Mouse (Mus musculus) cerebellum, adult 2 months (tissue): ENCODE results near the gene Zfp111.

ENCODE experiments used
- CTCF ChIP-seq: fragments of 200-500 bp; IDR thresholded peaks from 2 replicates; pipeline ENCODE4 v1.5.1; 2011; ENCODE audit warnings: low read depth, mild to moderate bottlenecking, control low read depth, low read length, moderate library complexity, borderline replicate concordance; ENCODE audit not compliant: insufficient read depth
- POLR2A ChIP-seq: fragments of 200-500 bp; IDR thresholded peaks from 2 replicates; pipeline ENCODE4 v1.6.1; 2011; ENCODE audit warnings: low read length, control low read depth, borderline replicate concordance; ENCODE audit not compliant: insufficient read depth

- TF ChIP-seq POLR2A, result no peak
- no peak for TF ChIP-seq CTCF
These were observed 48.7 kb upstream of the Zfp111 start for GRCm38 (mm10) chr7:24260000-24260312.
